Mouse (Mus musculus): Measurements from ENCODE around the gene Fbrs. TPM values are rescaled to one million over a fixed set of nuclear protein-coding genes. Genes with fewer than 3 reads are reported as not detected.
"Not testable (repeated sequence)": the region's sequence is repeated elsewhere in the genome, so short reads cannot be mapped to it uniquely, and the experiment has no call there.

The Fbrs gene
- polyA plus RNA-seq, 1 experiment from 2014 or later: 9.9 TPM

DNA sequence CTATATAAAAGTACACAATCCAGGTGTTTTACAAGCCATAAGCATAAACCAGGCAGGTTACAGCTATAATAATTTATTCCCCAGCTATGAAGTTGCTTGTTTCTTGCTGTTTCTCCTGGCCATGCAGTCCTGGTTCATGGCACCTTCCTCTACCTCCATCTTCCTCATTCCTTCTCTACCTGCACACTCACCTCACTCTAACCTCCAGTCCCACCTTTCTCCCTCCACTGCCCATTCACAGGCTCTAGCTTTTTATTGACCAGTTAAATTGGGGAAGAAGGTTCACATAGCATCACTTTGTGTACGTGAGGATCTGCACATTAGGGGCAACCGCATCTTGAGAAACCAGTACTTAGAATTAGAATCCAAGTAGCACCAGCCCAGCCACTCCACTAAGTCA is 25.9 kb upstream of the Fbrs start:
- no peak overlapping the region for H3K27ac ChIP-seq (ENCODE audit: low read length)
- H3K4me1 ChIP-seq (ENCODE audit: insufficient read depth, low read depth, low read length): peaks cover 7% of the 10 kb centered on the region; the same call in 1 of the 2 replicates
- WGBS: 91% methylated on average over 2 of the region's 2 CpGs
- H3K27me3 ChIP-seq (replicated peaks; ENCODE audit: insufficient read depth, low read length): no peaks in the 10 kb centered on the region
- H3K36me3 ChIP-seq (ENCODE audit: insufficient read depth, low read length): 0 out of 2 replicates have a peak, but pooled peaks cover 5% of the 10 kb centered on the region
- no peak overlapping the region for H3K4me3 ChIP-seq (ENCODE audit: low read depth, low read length)
- no peak overlapping the region for H3K9ac ChIP-seq (replicated peaks; ENCODE audit: low read depth)
- H3K4me2 ChIP-seq (replicated peaks; ENCODE audit: low read depth, low read length): no peak overlapping the region
- TF ChIP-seq CTCF (IDR thresholded peaks at IDR 0.05) (no peak), EP300 (IDR thresholded peaks at IDR 0.05) (no peak)
- DNase-seq (ENCODE audit: low spot score) (no peak), ATAC-seq (no peak)
- H3K9me3 ChIP-seq (ENCODE audit: low read length): no peaks in the 10 kb centered on the region

DNA sequence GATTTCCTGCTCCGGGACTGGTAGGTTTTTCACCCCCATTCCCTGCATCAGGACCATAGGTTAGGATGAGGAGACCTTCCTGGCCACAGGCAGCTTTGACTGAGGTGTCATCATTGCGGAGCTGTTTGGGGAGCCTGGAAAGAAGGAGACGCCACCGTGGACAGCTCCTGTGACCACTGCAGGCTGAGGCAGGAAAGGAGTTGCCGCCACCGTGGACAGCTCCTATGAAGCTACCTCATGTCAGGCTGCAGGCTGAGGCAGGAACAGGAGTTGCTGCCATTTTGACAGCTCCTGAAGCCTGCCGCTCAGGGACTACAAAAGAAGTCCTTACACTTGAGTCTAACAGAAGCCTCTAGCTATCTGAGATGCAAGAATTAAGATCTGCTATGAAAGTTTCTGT is 24.1 kb upstream of the Fbrs start:
- DNase-seq (ENCODE audit: low spot score): no peak
- ATAC-seq: no peak
- H3K9me3 ChIP-seq (ENCODE audit: low read length): no peaks in the 10 kb centered on the region
- H3K4me1 ChIP-seq (ENCODE audit: insufficient read depth, low read depth, low read length): no peaks in the 10 kb centered on the region
- H3K36me3 ChIP-seq (ENCODE audit: insufficient read depth, low read length): 0 out of 2 replicates have a peak, but pooled peaks cover 5% of the 10 kb centered on the region
- 88% methylated on average over 7 of the region's 7 CpGs for WGBS
- no peak overlapping the region for H3K9ac ChIP-seq (replicated peaks; ENCODE audit: low read depth)
- H3K27ac ChIP-seq (ENCODE audit: low read length): no peak overlapping the region
- H3K4me3 ChIP-seq (ENCODE audit: low read depth, low read length): no peak overlapping the region
- H3K4me2 ChIP-seq (replicated peaks; ENCODE audit: low read depth, low read length): no peak overlapping the region
- TF ChIP-seq CTCF (IDR thresholded peaks at IDR 0.05) (no peak), EP300 (IDR thresholded peaks at IDR 0.05) (no peak)
- H3K27me3 ChIP-seq (replicated peaks; ENCODE audit: insufficient read depth, low read length): no peaks in the 10 kb centered on the region

DNA sequence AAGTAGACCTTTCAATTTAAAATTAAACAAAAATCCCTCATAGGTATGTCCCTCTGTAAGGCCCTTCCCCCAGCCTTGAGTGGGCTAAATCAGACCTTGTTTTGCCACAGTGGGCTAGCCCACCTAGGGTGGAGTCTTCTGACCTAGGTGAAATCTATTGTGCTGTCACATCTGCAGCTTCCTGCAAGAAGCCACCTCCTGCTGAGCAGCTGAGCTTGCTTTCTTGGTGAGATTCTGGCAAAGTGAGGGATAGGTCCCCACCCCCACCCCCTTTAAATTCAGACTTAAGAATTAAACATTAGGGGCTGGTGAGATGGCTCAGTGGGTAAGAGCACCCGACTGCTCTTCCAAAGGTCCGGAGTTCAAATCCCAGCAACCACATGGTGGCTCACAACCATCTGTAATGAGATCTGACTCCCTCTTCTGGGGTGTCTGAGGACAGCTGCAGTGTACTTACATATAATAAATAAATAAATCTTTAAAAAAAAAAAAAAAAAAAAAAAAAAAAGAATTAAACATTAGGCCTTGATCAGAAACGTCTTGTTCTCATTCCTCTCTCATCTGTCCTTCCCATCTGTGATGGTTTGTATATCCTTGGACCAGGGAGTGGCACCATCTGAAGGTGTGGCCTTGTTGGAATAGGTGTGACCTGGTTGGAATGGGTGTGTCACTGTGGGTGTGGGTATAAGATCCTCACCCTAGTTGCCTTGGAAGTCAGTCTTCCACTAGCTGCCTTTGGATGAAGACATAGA is 20.5 kb upstream of the Fbrs start:
- H3K27me3 ChIP-seq (replicated peaks; ENCODE audit: insufficient read depth, low read length); H3K4me3 ChIP-seq (ENCODE audit: low read depth, low read length); H3K36me3 ChIP-seq (ENCODE audit: insufficient read depth, low read length); H3K4me2 ChIP-seq (replicated peaks; ENCODE audit: low read depth, low read length); H3K27ac ChIP-seq (ENCODE audit: low read length); DNase-seq (ENCODE audit: low spot score); H3K9me3 ChIP-seq (ENCODE audit: low read length); H3K4me1 ChIP-seq (ENCODE audit: insufficient read depth, low read depth, low read length); ATAC-seq; H3K9ac ChIP-seq (replicated peaks; ENCODE audit: low read depth): not testable (repeated sequence)
- WGBS: 79% methylated on average over 3 of the region's 3 CpGs

- not testable (repeated sequence) for H3K4me3 ChIP-seq (ENCODE audit: low read depth, low read length); H3K4me2 ChIP-seq (replicated peaks; ENCODE audit: low read depth, low read length); H3K9me3 ChIP-seq (ENCODE audit: low read length); H3K27ac ChIP-seq (ENCODE audit: low read length); ATAC-seq; H3K9ac ChIP-seq (replicated peaks; ENCODE audit: low read depth); H3K27me3 ChIP-seq (replicated peaks; ENCODE audit: insufficient read depth, low read length); DNase-seq (ENCODE audit: low spot score); H3K4me1 ChIP-seq (ENCODE audit: insufficient read depth, low read depth, low read length); H3K36me3 ChIP-seq (ENCODE audit: insufficient read depth, low read length)
- 95% methylated on average over 7 of the region's 8 CpGs for WGBS
Observed at GRCm38 (mm10) chr7:127459311-127459710, 19.7 kb upstream of the Fbrs start, which contains the start of gene Prr14. Gene Prr14 (plus strand): TSS chr7:127459611.

DNA sequence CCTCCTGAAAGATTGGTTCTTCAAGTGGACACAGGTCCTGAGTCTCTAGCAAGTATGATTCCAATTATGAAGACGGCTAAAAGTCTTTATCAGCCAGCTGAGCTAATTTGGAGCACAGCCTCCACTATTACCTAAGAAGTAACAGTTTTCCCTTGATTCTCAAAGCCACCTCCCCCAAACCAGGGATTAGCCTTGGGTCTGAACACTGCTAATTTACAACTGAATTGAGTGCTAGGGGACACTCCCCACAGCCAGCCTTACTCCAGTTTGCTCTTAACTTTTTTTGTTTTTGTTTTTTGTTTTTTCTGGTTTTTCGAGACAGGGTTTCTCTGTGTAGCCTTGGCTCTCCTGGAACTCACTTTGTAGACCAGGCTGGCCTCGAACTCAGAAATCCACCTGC is 13.8 kb upstream of the Fbrs start:
- WGBS: 97% methylated on average over 3 of the region's 3 CpGs
- ATAC-seq: no peak
- no peak overlapping the region for H3K9ac ChIP-seq (replicated peaks; ENCODE audit: low read depth)
- no peak for DNase-seq (ENCODE audit: low spot score)
- TF ChIP-seq EP300 (IDR thresholded peaks at IDR 0.05): no peak
- TF ChIP-seq CTCF (IDR thresholded peaks at IDR 0.05): no peak
- H3K4me3 ChIP-seq (ENCODE audit: low read depth, low read length): no peak overlapping the region
- no peaks in the 10 kb centered on the region for H3K9me3 ChIP-seq (ENCODE audit: low read length)
- no peaks in the 10 kb centered on the region for H3K4me1 ChIP-seq (ENCODE audit: insufficient read depth, low read depth, low read length)
- H3K4me2 ChIP-seq (replicated peaks; ENCODE audit: low read depth, low read length): no peak overlapping the region
- no peaks in the 10 kb centered on the region for H3K36me3 ChIP-seq (ENCODE audit: insufficient read depth, low read length)
- no peak overlapping the region for H3K27ac ChIP-seq (ENCODE audit: low read length)
- H3K27me3 ChIP-seq (replicated peaks; ENCODE audit: insufficient read depth, low read length): no peaks in the 10 kb centered on the region

GRCm38 (mm10) chr7:127465670-127466069 is 13.3 kb upstream of the Fbrs start:
- H3K4me2 ChIP-seq (replicated peaks; ENCODE audit: low read depth, low read length); DNase-seq (ENCODE audit: low spot score); H3K36me3 ChIP-seq (ENCODE audit: insufficient read depth, low read length); H3K9ac ChIP-seq (replicated peaks; ENCODE audit: low read depth); ATAC-seq; H3K4me3 ChIP-seq (ENCODE audit: low read depth, low read length); H3K4me1 ChIP-seq (ENCODE audit: insufficient read depth, low read depth, low read length); H3K27ac ChIP-seq (ENCODE audit: low read length); H3K27me3 ChIP-seq (replicated peaks; ENCODE audit: insufficient read depth, low read length); H3K9me3 ChIP-seq (ENCODE audit: low read length): not testable (repeated sequence)
- 94% methylated on average over 2 of the region's 2 CpGs for WGBS

DNA sequence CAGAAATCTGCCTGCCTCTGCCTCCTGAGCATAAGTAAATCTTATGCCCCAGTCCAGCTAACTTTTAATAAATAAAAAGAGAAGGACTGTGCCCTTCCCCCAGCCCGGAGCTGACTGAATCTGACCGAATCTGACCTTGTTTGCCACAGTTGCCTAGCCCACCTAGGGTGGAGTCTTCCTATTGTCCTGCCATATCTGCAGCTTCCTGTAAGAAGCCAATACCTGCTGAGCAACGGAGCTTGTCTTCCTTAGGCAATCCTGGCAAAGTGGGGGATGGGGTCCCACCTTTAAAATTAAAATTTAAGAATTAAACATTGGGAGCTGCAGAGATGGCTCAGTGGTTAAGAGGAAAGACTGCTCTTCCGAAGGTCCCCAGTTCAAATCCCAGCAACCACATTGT is 12.4 kb upstream of the Fbrs start:
- H3K4me2 ChIP-seq (replicated peaks; ENCODE audit: low read depth, low read length): no peak overlapping the region
- ATAC-seq: no peak
- WGBS: 88% methylated on average over 4 of the region's 4 CpGs
- H3K36me3 ChIP-seq (ENCODE audit: insufficient read depth, low read length): no peaks in the 10 kb centered on the region
- no peak overlapping the region for H3K27ac ChIP-seq (ENCODE audit: low read length)
- DNase-seq (ENCODE audit: low spot score): no peak
- no peaks in the 10 kb centered on the region for H3K27me3 ChIP-seq (replicated peaks; ENCODE audit: insufficient read depth, low read length)
- no peaks in the 10 kb centered on the region for H3K4me1 ChIP-seq (ENCODE audit: insufficient read depth, low read depth, low read length)
- no peaks in the 10 kb centered on the region for H3K9me3 ChIP-seq (ENCODE audit: low read length)
- H3K4me3 ChIP-seq (ENCODE audit: low read depth, low read length): no peak overlapping the region
- H3K9ac ChIP-seq (replicated peaks; ENCODE audit: low read depth): no peak overlapping the region
- no peak for TF ChIP-seq CTCF (IDR thresholded peaks at IDR 0.05)
- no peak for TF ChIP-seq EP300 (IDR thresholded peaks at IDR 0.05)

Data from lung, postnatal 0 days (tissue).